Comparison of ENCODE assay signal across 25 mouse cellular contexts in genomic region chr13:95378696-95379095, GRCm38 (mm10). TPM values are rescaled to one million over a fixed set of nuclear protein-coding genes. Genes with fewer than 3 reads are reported as not detected.
A peak's percentile ranks its signal among the peaks of the same experiment; 100 is the strongest.
DNase-seq lines count a peak whose midpoint lies in the region; ATAC-seq lines count a peak whose summit lies in the region.
"Had no signal": no experiment of that assay in that cellular context is flagged by ENCODE, and none has a peak within 500 bp of the region (broad histone marks: within the 10 kb centered on the region; RNA-seq: fewer than 3 reads in every experiment).

No protein-coding gene starts in this region.

- H3K9ac ChIP-seq in intestine, embryonic 14.5 days (ENCODE audit: low read length), result no peak overlapping the region
- H3K9ac ChIP-seq in intestine, embryonic 15.5 days, result no peak overlapping the region
- no peak overlapping the region for H3K9ac ChIP-seq in forebrain, embryonic 16.5 days (replicated peaks; ENCODE audit: low read depth, low read length)
- H3K9ac ChIP-seq: forebrain, postnatal 0 days; hindbrain, embryonic 12.5 days; limb, embryonic 12.5 days; liver, embryonic 15.5 days; midbrain, embryonic 15.5 days; neural tube, embryonic 15.5 days had no signal

- DNase-seq in intestine, embryonic 14.5 days (ENCODE audit: low spot score), result peak; percentile 21
- DNase-seq in urinary bladder, postnatal 25 days (ENCODE audit: low spot score), result peak; percentile 20
- DNase-seq in urinary bladder, postnatal 4 days (ENCODE audit: low spot score in 2 of 2), result no peak
- DNase-seq in heart, adult 9 months (ENCODE audit: low spot score in 2 of 2), result peak; percentile 51 to 59
- DNase-seq in heart, postnatal 4 days, result peak; percentile 27
- DNase-seq: adrenal gland, adult 8-10 months; B cell, adult 2 months; cerebellum, adult 2 months; cerebellum, postnatal 14 days; forebrain, postnatal 0 days; gastrocnemius, postnatal 10 days; kidney, adult 11 months; kidney, postnatal 14 days; right cerebral cortex, postnatal 25 days; thymus, postnatal 25 days had no signal

- no peaks in the 10 kb centered on the region for H3K36me3 ChIP-seq in intestine, embryonic 14.5 days (ENCODE audit: control insufficient read depth, insufficient read depth, low read length)
- H3K36me3 ChIP-seq in intestine, embryonic 15.5 days, result no peaks in the 10 kb centered on the region
- H3K36me3 ChIP-seq in forebrain, embryonic 16.5 days (ENCODE audit: control insufficient read depth, insufficient read depth), result no peaks in the 10 kb centered on the region
- H3K36me3 ChIP-seq: hindbrain, embryonic 12.5 days; limb, embryonic 12.5 days; liver, embryonic 15.5 days; midbrain, embryonic 10.5 days; midbrain, embryonic 15.5 days; neural tube, embryonic 15.5 days had no signal

- H3K4me2 ChIP-seq in intestine, embryonic 14.5 days (ENCODE audit: low read length), result no peak overlapping the region
- no peak overlapping the region for H3K4me2 ChIP-seq in intestine, embryonic 15.5 days (replicated peaks)
- no peak overlapping the region for H3K4me2 ChIP-seq in forebrain, embryonic 16.5 days (ENCODE audit: low read length)
- H3K4me2 ChIP-seq: hindbrain, embryonic 12.5 days; limb, embryonic 12.5 days; liver, embryonic 15.5 days; midbrain, embryonic 15.5 days; neural tube, embryonic 15.5 days had no signal

- H3K9me3 ChIP-seq in intestine, embryonic 14.5 days (ENCODE audit: control insufficient read depth, low read length), result no peaks in the 10 kb centered on the region
- H3K9me3 ChIP-seq in intestine, embryonic 15.5 days, result no peaks in the 10 kb centered on the region
- no peaks in the 10 kb centered on the region for H3K9me3 ChIP-seq in forebrain, embryonic 16.5 days (ENCODE audit: control insufficient read depth, low read length)
- H3K9me3 ChIP-seq: hindbrain, embryonic 12.5 days; limb, embryonic 12.5 days; liver, embryonic 15.5 days; midbrain, embryonic 10.5 days; midbrain, embryonic 15.5 days; neural tube, embryonic 15.5 days had no signal

- no peak overlapping the region for H3K27ac ChIP-seq in intestine, embryonic 14.5 days (ENCODE audit: low read depth)
- H3K27ac ChIP-seq in intestine, embryonic 15.5 days, result no peak overlapping the region
- no peak overlapping the region for H3K27ac ChIP-seq in forebrain, embryonic 16.5 days (ENCODE audit: low read length)
- H3K27ac ChIP-seq: hindbrain, embryonic 12.5 days; limb, embryonic 12.5 days; liver, embryonic 15.5 days; midbrain, embryonic 10.5 days; midbrain, embryonic 15.5 days; neural tube, embryonic 15.5 days had no signal

- no peaks in the 10 kb centered on the region for H3K27me3 ChIP-seq in intestine, embryonic 14.5 days (replicated peaks; ENCODE audit: control insufficient read depth, insufficient read depth, low read length)
- H3K27me3 ChIP-seq in intestine, embryonic 15.5 days (replicated peaks), result no peaks in the 10 kb centered on the region
- no peaks in the 10 kb centered on the region for H3K27me3 ChIP-seq in forebrain, embryonic 16.5 days (replicated peaks; ENCODE audit: control insufficient read depth, insufficient read depth, low read length)
- H3K27me3 ChIP-seq: hindbrain, embryonic 12.5 days; limb, embryonic 12.5 days; liver, embryonic 15.5 days; midbrain, embryonic 15.5 days; neural tube, embryonic 15.5 days had no signal

- ATAC-seq in intestine, embryonic 14.5 days (replicated peaks; ENCODE audit: low FRiP score, low TSS enrichment, low read depth), result no peak
- no peak for ATAC-seq in intestine, embryonic 15.5 days
- no peak for ATAC-seq in forebrain, embryonic 16.5 days
- ATAC-seq: activated CD4-positive, CD25-positive, alpha-beta regulatory T cell, adult 4 months; forebrain, postnatal 0 days; midbrain, embryonic 15.5 days had no signal

- WGBS in intestine, embryonic 14.5 days, result 79% methylated on average over 3 of the region's 3 CpGs
- 78% methylated on average over 3 of the region's 3 CpGs for WGBS in intestine, embryonic 15.5 days
- 90% methylated on average over 3 of the region's 3 CpGs for WGBS in forebrain, embryonic 16.5 days

- no peak overlapping the region for H3K4me3 ChIP-seq in intestine, embryonic 14.5 days (ENCODE audit: low read depth, low read length)
- no peak overlapping the region for H3K4me3 ChIP-seq in intestine, embryonic 15.5 days (replicated peaks)
- H3K4me3 ChIP-seq in forebrain, embryonic 16.5 days (replicated peaks; ENCODE audit: low read length), result no peak overlapping the region
- H3K4me3 ChIP-seq: erythroblast, embryonic 14.5 days; hindbrain, embryonic 12.5 days; limb, embryonic 12.5 days; liver, embryonic 15.5 days; midbrain, embryonic 10.5 days; midbrain, embryonic 15.5 days; neural tube, embryonic 15.5 days had no signal

- H3K4me1 ChIP-seq in intestine, embryonic 14.5 days (replicated peaks; ENCODE audit: control insufficient read depth, insufficient read depth, low read length), result peaks cover 6% of the 10 kb centered on the region
- peaks cover 4% of the 10 kb centered on the region for H3K4me1 ChIP-seq in intestine, embryonic 15.5 days (replicated peaks)
- peaks cover 8% of the 10 kb centered on the region for H3K4me1 ChIP-seq in forebrain, embryonic 16.5 days (replicated peaks; ENCODE audit: control insufficient read depth, insufficient read depth, low read length)

RNA-seq across cellular contexts. Expression of gene Aggf1, which starts 3.5 kb away (rescaled TPM):
- 32.1 and 33.1 TPM in 2 replicates for polyA plus RNA-seq in intestine, embryonic 14.5 days (2014; fragmentation: Nextera tagmentation; extraction: Ambion mirVana)
- 29.8 and 32.3 TPM in 2 replicates for polyA plus RNA-seq in intestine, embryonic 15.5 days (2015; fragmentation: Nextera tagmentation; extraction: Ambion mirVana)
- total RNA-seq in heart, postnatal 4 days (2021), result 10 to 100 TPM; 27.9 to 28.3 TPM
- polyA plus RNA-seq in forebrain, embryonic 16.5 days (2015; fragmentation: Nextera tagmentation; extraction: Ambion mirVana), result 42.3 and 47.3 TPM in 2 replicates

RNA-seq across cellular contexts. Expression of gene Zbed3, which starts 55.3 kb away (rescaled TPM):
- polyA plus RNA-seq in intestine, embryonic 14.5 days (2014; fragmentation: Nextera tagmentation; extraction: Ambion mirVana), result 53.0 and 55.2 TPM in 2 replicates
- polyA plus RNA-seq in intestine, embryonic 15.5 days (2015; fragmentation: Nextera tagmentation; extraction: Ambion mirVana), result 49.2 and 53.4 TPM in 2 replicates
- 10 to 100 TPM; 47.5 to 49.6 TPM for total RNA-seq in heart, postnatal 4 days (2021)
- polyA plus RNA-seq in forebrain, embryonic 16.5 days (2015; fragmentation: Nextera tagmentation; extraction: Ambion mirVana), result 35.5 and 39.0 TPM in 2 replicates

Comparison
In these comparisons a context has a peak if more than half of its experiments do, and no peak if none do; other contexts are left out.
1. DNase-seq: peak in intestine, embryonic 14.5 days (single experiment), urinary bladder, postnatal 25 days (single experiment), heart, adult 9 months (2 of 2) and heart, postnatal 4 days (single experiment); none in urinary bladder, postnatal 4 days (0 of 2).